Mouse (Mus musculus): ENCODE measurements around the gene Zzz3. TPM values are rescaled to one million over a fixed set of nuclear protein-coding genes. Genes with fewer than 3 reads are reported as not detected.
A peak's percentile ranks its signal among the peaks of the same experiment; 100 is the strongest.

Gene Zzz3
- polyA plus RNA-seq (2015; fragmentation: Nextera tagmentation; extraction: Ambion mirVana), result 31.3 and 32.9 TPM in 2 replicates

DNA sequence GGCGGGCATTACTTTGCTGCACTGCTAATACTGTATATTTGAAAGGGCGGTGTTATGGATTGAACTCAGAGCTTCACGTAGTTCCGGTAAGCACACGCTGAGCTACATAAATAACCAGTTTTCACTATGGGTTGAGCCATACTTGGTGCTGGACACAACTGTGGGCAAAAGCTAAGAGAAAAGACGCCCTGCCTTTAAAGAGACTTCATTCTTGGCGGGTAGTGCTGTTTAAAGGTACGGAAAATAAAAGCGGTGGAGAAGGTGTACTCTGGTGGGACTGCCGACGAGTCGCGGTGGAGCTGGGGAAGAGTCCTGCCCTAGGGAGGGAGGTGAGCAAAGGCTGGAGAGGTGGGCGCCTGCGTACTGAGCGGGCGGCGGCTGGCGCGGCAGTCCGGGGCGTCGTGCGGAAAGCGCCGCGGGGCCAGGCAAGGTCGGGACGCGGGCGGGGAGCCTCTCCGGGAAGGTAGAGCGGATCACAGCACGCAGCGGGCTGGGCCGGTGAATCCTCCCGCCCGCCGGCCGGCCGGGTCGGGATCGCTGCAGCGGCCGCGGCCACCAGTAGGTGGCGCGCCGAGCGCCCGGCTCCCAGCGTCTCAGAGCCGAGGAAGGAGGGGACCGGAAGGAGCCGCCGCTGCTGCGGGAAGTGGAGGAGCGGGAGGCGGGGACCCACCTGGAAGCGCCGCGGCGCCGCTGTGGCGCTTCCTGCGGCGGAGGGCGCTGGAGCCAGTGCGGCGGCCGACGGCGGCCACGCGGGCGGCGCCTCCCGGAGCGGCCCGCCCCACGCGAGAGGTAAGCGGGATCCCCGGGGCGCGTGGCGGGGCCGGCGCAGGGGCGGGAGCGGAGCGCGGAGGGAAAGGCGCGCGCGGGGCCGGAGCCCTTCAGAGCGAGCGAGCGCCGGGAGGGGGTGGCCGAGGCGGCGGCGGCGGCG, at the start of gene Zzz3:
Gene Zzz3 (plus strand): TSS at position 124 of the 928 bp plus-strand sequence.
- Histone ChIP-seq H3K4me2 (peak within 1 kb of the TSS; percentile 70), H3K9me3 (no peaks in the 10 kb centered on the region), H3K4me1 (peaks cover 26% of the 10 kb centered on the region), H3K27ac (peak within 1 kb of the TSS; percentile 100), H3K4me3 (peak within 1 kb of the TSS; percentile 85), H3K36me3 (replicated peaks) (no peaks in the 10 kb centered on the region; the same call in 1 of the 2 replicates), H3K9ac (peak within 1 kb of the TSS; percentile 90), H3K27me3 (replicated peaks) (no peaks in the 10 kb centered on the region)
- under 1% methylated on average over 73 of the region's 108 CpGs for WGBS
- peak; percentile 95 for ATAC-seq (replicated peaks)

DNA sequence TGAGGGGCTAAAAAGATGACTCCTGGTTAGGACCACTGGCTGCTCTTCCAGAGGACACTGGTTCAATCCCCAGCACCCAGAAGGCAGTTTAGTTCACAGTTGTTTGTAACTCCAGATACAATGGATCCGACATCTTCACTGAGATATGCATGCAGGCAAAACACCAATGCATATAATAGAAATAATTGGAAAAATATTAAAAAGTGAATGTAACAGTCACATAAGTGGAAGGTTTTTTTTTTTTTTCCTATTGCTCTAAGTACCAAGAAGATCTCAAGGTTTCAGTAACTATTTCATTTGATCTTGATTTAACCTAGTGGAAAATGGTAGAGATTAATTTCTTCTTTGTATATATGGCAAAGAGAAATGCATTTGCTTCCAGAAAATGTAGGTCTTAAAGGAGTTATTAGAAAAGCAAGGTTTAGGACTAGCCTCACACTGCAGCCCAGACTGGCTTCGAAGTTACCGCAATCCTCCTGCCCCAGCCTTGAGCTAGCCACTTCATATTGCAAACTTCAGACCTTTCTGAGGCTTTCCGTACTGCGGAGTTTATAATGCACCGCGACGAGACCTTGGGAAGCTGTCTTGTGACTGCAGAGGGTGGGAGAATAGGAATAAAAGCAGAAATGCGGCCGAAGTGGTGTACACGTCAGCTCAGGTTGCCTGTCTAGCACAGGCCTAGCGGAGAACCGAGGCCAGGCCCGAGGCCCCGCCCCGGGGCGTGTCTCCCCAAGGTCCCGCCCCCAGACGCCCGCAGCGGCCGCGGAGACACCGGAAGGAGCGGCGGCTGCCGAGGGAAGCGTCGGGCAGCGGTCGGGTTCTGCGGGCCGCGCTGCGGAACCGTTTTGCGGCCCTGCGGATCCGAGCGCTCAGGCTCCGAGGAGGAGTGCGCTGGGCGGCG, 49.3 kb upstream of the Zzz3 start, which contains the start of gene Usp33:
Gene Usp33 (plus strand): TSS at position 747 of the 901 bp plus-strand sequence.
- WGBS, result 7% methylated on average over 44 of the region's 44 CpGs
- H3K9me3 ChIP-seq, result no peaks in the 10 kb centered on the region
- H3K36me3 ChIP-seq (replicated peaks), result no peaks in the 10 kb centered on the region
- H3K27me3 ChIP-seq (replicated peaks), result no peaks in the 10 kb centered on the region
- peak within 1 kb of the TSS; percentile 78 for H3K4me3 ChIP-seq
- peak within 1 kb of the TSS; percentile 92 for H3K9ac ChIP-seq
- H3K4me2 ChIP-seq, result peak within 1 kb of the TSS; percentile 51
- ATAC-seq (replicated peaks), result peak; percentile 96
- H3K27ac ChIP-seq, result peak within 1 kb of the TSS; percentile 86
- H3K4me1 ChIP-seq, result peaks cover 33% of the 10 kb centered on the region

DNA sequence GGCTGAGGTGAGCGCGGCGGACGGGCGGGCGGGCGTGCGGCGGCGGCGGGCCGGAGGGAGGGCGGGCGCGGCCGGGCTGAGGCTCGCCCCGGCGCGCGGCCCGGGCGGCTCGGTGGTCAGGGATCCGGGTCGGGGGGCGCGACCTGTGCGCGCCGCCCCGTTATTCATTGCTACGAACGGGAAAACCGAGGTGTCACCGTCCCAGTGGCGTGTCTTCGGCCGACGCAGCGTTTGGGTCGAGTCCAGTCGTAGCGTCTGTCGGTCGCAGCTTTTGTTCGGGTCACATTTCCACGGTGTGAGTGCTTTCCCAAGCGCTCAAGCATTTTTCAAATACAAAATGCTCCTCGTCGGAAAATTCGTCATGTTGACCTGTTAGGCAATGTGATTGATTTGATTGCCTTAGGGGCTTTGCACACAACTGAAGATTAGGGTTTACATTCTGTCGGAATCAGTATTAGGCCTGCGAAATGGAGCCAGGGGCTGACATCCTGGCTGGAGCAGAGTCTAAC, 48.6 kb upstream of the Zzz3 start:
- peak overlapping the region; percentile 78 for H3K4me3 ChIP-seq
- ATAC-seq (replicated peaks), result peak; percentile 68
- no peaks in the 10 kb centered on the region for H3K9me3 ChIP-seq
- H3K4me1 ChIP-seq, result peaks cover 33% of the 10 kb centered on the region
- peak overlapping the region; percentile 86 for H3K27ac ChIP-seq
- peak overlapping the region; percentile 92 for H3K9ac ChIP-seq
- peak overlapping the region; percentile 51 for H3K4me2 ChIP-seq
- WGBS, result 0% methylated on average over 32 of the region's 54 CpGs
- H3K27me3 ChIP-seq (replicated peaks), result no peaks in the 10 kb centered on the region
- H3K36me3 ChIP-seq (replicated peaks), result no peaks in the 10 kb centered on the region

DNA sequence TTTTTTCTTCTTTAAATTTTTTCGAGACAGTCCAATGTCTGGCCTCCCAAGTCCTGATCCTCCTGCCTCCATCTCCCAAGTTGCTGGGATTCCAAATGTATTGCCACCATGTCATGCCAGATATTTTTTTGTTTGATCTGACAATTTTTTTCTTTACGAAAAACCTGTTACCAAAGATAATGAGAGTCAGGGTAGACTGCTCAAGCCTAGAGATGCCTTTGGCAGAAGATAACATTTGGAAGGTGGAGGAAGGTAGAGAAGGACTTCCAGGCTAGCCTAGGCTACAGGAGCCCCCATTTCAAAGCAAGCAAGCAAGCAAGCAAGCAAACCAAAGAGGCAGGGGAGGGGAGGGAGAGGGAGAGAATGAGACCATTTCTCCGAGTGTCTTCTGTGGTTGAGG, 48.0 kb upstream of the Zzz3 start:
- peak overlapping the region; percentile 86; the same call in 1 of the 2 replicates for H3K27ac ChIP-seq
- peak overlapping the region; percentile 78 for H3K4me3 ChIP-seq
- 44% methylated on average over 3 of the region's 3 CpGs for WGBS
- peak overlapping the region; percentile 51 for H3K4me2 ChIP-seq
- peak overlapping the region; percentile 92 for H3K9ac ChIP-seq
- no peaks in the 10 kb centered on the region for H3K9me3 ChIP-seq
- no peaks in the 10 kb centered on the region for H3K36me3 ChIP-seq (replicated peaks)
- no peaks in the 10 kb centered on the region for H3K27me3 ChIP-seq (replicated peaks)
- ATAC-seq (replicated peaks), result no peak
- peaks cover 33% of the 10 kb centered on the region for H3K4me1 ChIP-seq

DNA sequence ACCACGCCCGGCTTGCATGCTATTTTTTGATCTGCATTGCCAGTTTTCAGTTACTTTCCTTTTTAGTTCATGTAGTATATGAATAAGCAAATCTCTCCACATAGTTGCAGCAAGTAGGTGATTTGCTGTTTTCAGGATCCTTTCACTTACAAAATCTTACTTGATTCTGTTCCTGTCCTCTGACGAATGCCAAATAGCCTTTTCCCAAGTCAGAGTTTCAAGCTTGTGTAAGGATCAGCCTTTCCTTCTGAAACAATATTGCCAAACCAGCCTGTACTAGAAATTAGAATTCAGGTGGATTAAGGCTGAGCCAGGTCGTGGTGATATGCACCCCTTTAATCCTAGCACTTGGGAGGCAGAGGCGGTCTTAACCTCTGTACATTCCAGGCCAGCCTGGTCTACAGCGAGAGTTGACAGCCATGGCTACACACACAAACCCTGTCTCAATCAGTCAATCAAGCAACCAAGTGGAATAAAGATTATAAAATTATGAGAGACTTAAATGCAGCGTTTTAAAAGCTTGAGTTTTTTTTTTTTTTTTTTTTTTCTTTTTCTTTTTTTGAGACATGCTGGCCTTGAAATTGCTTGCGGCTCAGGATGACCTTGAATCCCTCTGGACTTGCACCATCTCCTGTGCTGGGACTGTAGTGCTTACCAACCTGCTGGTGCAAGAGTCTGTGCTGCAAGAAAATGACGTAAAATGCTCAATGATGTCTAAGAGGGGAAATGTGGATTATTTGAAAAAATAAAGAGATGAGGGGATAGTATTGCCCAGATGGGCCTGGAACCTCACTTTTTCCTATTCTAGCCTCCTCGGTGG, 47.1 kb upstream of the Zzz3 start:
- WGBS, result 86% methylated on average over 10 of the region's 10 CpGs
- Histone ChIP-seq H3K27ac (no peak overlapping the region), H3K27me3 (replicated peaks) (no peaks in the 10 kb centered on the region), H3K9ac (no peak overlapping the region), H3K4me2 (peak overlapping the region; percentile 51; the same call in 1 of the 2 replicates), H3K9me3 (no peaks in the 10 kb centered on the region), H3K4me1 (peaks cover 40% of the 10 kb centered on the region), H3K36me3 (replicated peaks) (no peaks in the 10 kb centered on the region), H3K4me3 (no peak overlapping the region)
- ATAC-seq (replicated peaks), result no peak

DNA sequence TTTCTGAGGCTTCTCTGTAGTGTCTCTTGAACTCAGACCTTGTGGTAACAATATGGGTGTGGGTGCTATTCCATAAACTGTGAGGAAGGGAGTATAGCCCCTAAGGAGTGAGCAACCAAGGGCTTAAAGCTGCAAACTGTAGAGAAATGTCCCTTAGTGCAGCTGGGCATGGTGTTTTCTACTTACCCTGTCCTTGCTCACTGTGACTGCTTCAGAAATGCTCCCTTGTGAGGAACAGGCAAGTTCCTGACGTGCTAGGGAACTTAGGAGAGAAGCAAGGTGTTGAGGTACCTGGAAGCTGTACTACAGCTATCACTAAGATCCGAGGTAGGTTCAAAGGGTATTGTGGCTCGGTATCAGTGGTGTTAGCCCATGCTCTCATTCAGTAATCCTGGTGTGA, 44.8 kb upstream of the Zzz3 start:
- Histone ChIP-seq H3K27me3 (replicated peaks) (no peaks in the 10 kb centered on the region), H3K9ac (no peak overlapping the region), H3K27ac (no peak overlapping the region), H3K4me2 (no peak overlapping the region), H3K9me3 (no peaks in the 10 kb centered on the region), H3K36me3 (replicated peaks) (no peaks in the 10 kb centered on the region), H3K4me1 (peaks cover 46% of the 10 kb centered on the region), H3K4me3 (no peak overlapping the region)
- ATAC-seq (replicated peaks), result no peak
- WGBS, result 85% methylated on average over 3 of the region's 3 CpGs

DNA sequence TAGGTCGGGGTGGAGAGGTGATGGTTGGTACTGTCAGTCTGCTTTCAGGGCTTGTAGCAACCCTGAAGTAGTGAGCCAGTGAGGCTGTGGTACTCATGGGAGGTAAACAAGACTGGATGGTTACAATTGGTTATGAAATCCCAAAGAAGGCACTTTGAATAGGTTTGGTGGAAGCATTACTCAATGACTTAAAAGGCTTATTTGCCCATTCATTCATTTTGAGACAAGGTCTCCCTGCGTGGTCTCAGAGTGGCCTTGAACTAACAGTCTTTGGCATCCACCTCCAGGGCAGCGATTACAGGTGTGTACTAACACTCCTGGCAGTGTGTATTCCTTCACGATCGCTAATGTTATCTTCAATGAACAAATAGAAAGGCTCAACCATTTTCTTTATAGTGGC, 44.3 kb upstream of the Zzz3 start:
- Histone ChIP-seq H3K4me1 (peaks cover 46% of the 10 kb centered on the region), H3K4me3 (no peak overlapping the region), H3K27ac (no peak overlapping the region), H3K27me3 (replicated peaks) (no peaks in the 10 kb centered on the region), H3K9ac (no peak overlapping the region), H3K4me2 (no peak overlapping the region), H3K9me3 (no peaks in the 10 kb centered on the region), H3K36me3 (replicated peaks) (no peaks in the 10 kb centered on the region)
- no peak for ATAC-seq (replicated peaks)
- WGBS, result 86% methylated on average over 5 of the region's 5 CpGs

DNA sequence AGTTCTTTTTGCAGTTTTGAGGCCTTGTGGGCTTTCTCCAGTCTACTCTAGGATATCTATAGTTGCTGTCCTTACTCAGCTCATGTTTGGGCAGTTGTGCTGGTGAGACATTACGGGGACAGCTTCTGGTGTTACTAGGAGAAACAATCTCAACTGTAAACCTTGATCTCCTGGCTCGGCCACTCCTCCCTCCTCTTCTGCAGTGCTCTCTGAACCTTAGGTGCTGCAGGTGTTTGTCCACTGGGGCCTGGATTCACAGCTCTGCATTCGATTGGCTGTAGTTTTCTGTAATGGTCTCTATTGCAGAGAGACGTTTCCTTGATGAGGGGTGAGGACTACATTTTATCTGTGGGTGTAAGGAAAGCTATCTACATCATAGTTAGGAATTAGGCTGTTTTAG, 43.0 kb upstream of the Zzz3 start:
- Histone ChIP-seq H3K4me1 (peaks cover 41% of the 10 kb centered on the region), H3K27ac (no peak overlapping the region)
- 88% methylated on average over 4 of the region's 4 CpGs for WGBS

DNA sequence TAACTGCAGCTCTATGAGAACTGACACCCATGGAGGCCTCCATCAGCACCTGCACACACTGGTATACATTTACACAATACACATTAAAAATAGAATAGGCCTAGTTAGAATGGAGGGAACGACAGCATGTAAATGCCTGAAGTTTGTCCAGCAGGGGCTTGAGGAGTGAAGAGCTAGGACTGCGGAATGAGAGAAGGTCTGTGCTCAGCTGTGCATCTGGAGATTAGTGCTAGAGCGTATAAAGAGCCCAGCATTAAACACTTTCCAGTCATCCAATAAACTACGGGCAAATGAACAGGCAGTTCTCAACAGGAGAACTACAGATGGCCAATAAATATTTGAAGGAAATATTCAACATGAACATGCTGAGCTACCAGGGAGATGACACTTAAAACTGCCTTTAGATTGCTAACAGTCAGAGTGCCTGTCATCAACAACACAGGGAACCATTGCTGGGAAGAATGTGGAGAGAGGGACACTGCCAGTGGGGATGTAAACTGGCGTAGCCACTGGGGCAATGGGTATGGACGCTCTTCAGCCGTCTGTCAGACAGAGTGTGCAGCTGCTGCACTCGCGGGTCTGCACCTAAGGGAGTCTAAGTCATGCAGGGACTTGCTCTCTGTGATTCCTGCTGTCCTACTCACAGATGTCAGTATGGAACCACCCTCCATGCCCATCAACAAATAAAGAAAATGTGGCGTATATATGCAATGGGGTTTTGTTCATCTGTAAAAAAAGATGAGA, 41.7 kb upstream of the Zzz3 start:
- Histone ChIP-seq H3K27me3 (replicated peaks) (no peaks in the 10 kb centered on the region), H3K36me3 (replicated peaks) (no peaks in the 10 kb centered on the region), H3K9ac (no peak overlapping the region), H3K4me3 (no peak overlapping the region), H3K4me1 (peaks cover 30% of the 10 kb centered on the region), H3K4me2 (no peak overlapping the region), H3K9me3 (no peaks in the 10 kb centered on the region), H3K27ac (no peak overlapping the region)
- no peak; the same call in 1 of the 2 replicates for ATAC-seq (replicated peaks)
- 61% methylated on average over 10 of the region's 10 CpGs for WGBS

More for the DNA sequence above, 43.0 kb upstream of the Zzz3 start:
- Histone ChIP-seq H3K4me3 (no peak overlapping the region), H3K9ac (no peak overlapping the region), H3K4me2 (no peak overlapping the region), H3K36me3 (replicated peaks) (no peaks in the 10 kb centered on the region), H3K9me3 (no peaks in the 10 kb centered on the region), H3K27me3 (replicated peaks) (no peaks in the 10 kb centered on the region)
- no peak for ATAC-seq (replicated peaks)

DNA sequence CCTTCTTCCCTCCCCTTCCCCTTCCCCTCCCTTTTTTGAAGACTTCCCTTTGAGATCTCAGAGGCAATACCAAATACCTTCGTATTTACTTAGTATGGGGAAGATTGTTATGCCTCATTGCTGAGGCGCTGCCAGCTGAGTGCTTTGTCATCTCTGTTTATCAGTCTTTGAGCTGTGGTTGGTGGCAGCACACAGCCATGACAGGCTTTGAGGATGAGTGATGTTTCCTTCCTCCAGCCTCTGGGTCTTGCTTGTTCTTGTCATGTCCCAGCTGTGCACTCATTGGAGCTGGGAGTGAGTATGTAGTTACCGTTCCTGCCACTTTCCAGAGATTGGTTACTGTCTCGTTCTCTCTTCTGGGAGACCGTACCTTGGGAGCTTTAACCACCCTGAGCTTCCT, 39.9 kb upstream of the Zzz3 start:
- H3K9ac ChIP-seq, result no peak overlapping the region
- no peak overlapping the region for H3K4me2 ChIP-seq
- H3K9me3 ChIP-seq, result no peaks in the 10 kb centered on the region
- H3K27me3 ChIP-seq (replicated peaks), result no peaks in the 10 kb centered on the region
- H3K36me3 ChIP-seq (replicated peaks), result 0 out of 2 replicates have a peak, but pooled peaks cover 4% of the 10 kb centered on the region
- no peak for ATAC-seq (replicated peaks)
- H3K4me3 ChIP-seq, result no peak overlapping the region
- 72% methylated on average over 5 of the region's 5 CpGs for WGBS
- H3K4me1 ChIP-seq, result peaks cover 18% of the 10 kb centered on the region
- no peak overlapping the region for H3K27ac ChIP-seq

DNA sequence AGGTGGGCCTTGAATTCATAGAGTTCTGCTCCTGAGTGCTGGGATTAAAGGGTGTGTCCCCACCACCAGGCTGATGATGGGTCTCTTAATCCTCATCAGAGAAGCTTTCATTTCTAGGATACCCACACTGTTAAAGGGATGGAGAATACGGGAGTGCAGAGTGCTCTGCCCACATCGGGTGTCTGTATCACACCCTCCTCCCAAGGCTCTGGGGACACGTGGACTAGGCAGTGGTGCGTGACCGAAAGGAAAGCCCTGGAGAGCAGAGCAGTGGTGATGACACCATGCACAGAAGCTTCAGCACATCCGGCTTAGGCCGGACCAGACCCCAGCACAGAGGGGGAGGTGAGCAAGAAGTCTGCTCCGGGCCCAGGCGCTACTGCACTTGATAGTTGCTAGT, 38.5 kb upstream of the Zzz3 start:
- no peak for ATAC-seq (replicated peaks)
- H3K4me3 ChIP-seq, result no peak overlapping the region
- peaks cover 13% of the 10 kb centered on the region for H3K4me1 ChIP-seq
- H3K9me3 ChIP-seq, result no peaks in the 10 kb centered on the region
- 81% methylated on average over 9 of the region's 9 CpGs for WGBS
- no peak overlapping the region for H3K9ac ChIP-seq
- 0 out of 2 replicates have a peak, but pooled peaks cover 4% of the 10 kb centered on the region for H3K36me3 ChIP-seq (replicated peaks)
- H3K27ac ChIP-seq, result no peak overlapping the region
- H3K27me3 ChIP-seq (replicated peaks), result no peaks in the 10 kb centered on the region
- no peak overlapping the region for H3K4me2 ChIP-seq
